ENCODE assay signal across 10 mouse cellular contexts in genomic region chr11:109441119-109441518, GRCm38 (mm10). TPM values are rescaled to one million over a fixed set of nuclear protein-coding genes. Genes with fewer than 3 reads are reported as not detected.
DNase-seq lines count a peak whose midpoint lies in the region; ATAC-seq and TF ChIP-seq lines count a peak whose summit lies in the region.
"Had no signal": no experiment of that assay in that cellular context is flagged by ENCODE, and none has a peak within 500 bp of the region (broad histone marks: within the 10 kb centered on the region; RNA-seq: fewer than 3 reads in every experiment).

No protein-coding gene starts in this region.

- peaks cover 24% of the 10 kb centered on the region for H3K36me3 ChIP-seq in forebrain, embryonic 14.5 days (ENCODE audit: control insufficient read depth, insufficient read depth, low read length)
- H3K36me3 ChIP-seq in forebrain, embryonic 15.5 days = peaks cover 22% of the 10 kb centered on the region
- peaks cover 17% of the 10 kb centered on the region for H3K36me3 ChIP-seq in neural tube, embryonic 15.5 days
- H3K36me3 ChIP-seq in lung, embryonic 14.5 days (ENCODE audit: insufficient read depth) = peaks cover 17% of the 10 kb centered on the region
- 0 out of 2 replicates have a peak, but pooled peaks cover 6% of the 10 kb centered on the region for H3K36me3 ChIP-seq in intestine, embryonic 15.5 days

- no peak overlapping the region for H3K27ac ChIP-seq in forebrain, embryonic 14.5 days (ENCODE audit: low read depth, low read length)
- no peak overlapping the region for H3K27ac ChIP-seq in forebrain, embryonic 15.5 days (replicated peaks)
- no peak overlapping the region for H3K27ac ChIP-seq in neural tube, embryonic 15.5 days (replicated peaks)
- H3K27ac ChIP-seq in cortical plate, adult 2 months (ENCODE audit: insufficient read depth, low read length) = no peak overlapping the region
- H3K27ac ChIP-seq in lung, embryonic 14.5 days (ENCODE audit: low read depth) = no peak overlapping the region
- H3K27ac ChIP-seq in intestine, embryonic 15.5 days = no peak overlapping the region
- H3K27ac ChIP-seq: limb, embryonic 15.5 days had no signal

- no peak overlapping the region for H3K9ac ChIP-seq in forebrain, embryonic 14.5 days (ENCODE audit: low read length)
- no peak overlapping the region for H3K9ac ChIP-seq in forebrain, embryonic 15.5 days (replicated peaks)
- H3K9ac ChIP-seq in neural tube, embryonic 15.5 days (replicated peaks) = no peak overlapping the region
- H3K9ac ChIP-seq in lung, embryonic 14.5 days = no peak overlapping the region
- H3K9ac ChIP-seq in intestine, embryonic 15.5 days = no peak overlapping the region

- no peak for TF ChIP-seq POLR2A in cortical plate, adult 2 months (IDR thresholded peaks at IDR 0.05; ENCODE audit: extremely low read depth, insufficient read depth, low read length)

- no peaks in the 10 kb centered on the region for H3K27me3 ChIP-seq in forebrain, embryonic 14.5 days (replicated peaks; ENCODE audit: control insufficient read depth, insufficient read depth, low read length)
- no peaks in the 10 kb centered on the region for H3K27me3 ChIP-seq in forebrain, embryonic 15.5 days
- no peaks in the 10 kb centered on the region for H3K27me3 ChIP-seq in neural tube, embryonic 15.5 days (replicated peaks)
- H3K27me3 ChIP-seq in lung, embryonic 14.5 days (ENCODE audit: insufficient read depth, low read length) = no peaks in the 10 kb centered on the region
- H3K27me3 ChIP-seq in intestine, embryonic 15.5 days (replicated peaks) = no peaks in the 10 kb centered on the region
- H3K27me3 ChIP-seq: limb, embryonic 15.5 days had no signal

- peak; percentile 40 for DNase-seq in forebrain, embryonic 14.5 days (ENCODE audit: low spot score)
- peak; percentile 35 for DNase-seq in neural tube, embryonic 10.5 days (ENCODE audit: extremely low spot score, low spot score)
- DNase-seq in lung, embryonic 14.5 days = peak; percentile 72
- peak; percentile 72 for DNase-seq in thymus, postnatal 14 days

- H3K9me3 ChIP-seq in forebrain, embryonic 14.5 days (replicated peaks; ENCODE audit: control insufficient read depth, low read length) = no peaks in the 10 kb centered on the region
- no peaks in the 10 kb centered on the region for H3K9me3 ChIP-seq in forebrain, embryonic 15.5 days
- H3K9me3 ChIP-seq in neural tube, embryonic 15.5 days (replicated peaks) = no peaks in the 10 kb centered on the region
- H3K9me3 ChIP-seq in lung, embryonic 14.5 days (ENCODE audit: low read depth, low read length) = no peaks in the 10 kb centered on the region
- no peaks in the 10 kb centered on the region for H3K9me3 ChIP-seq in intestine, embryonic 15.5 days
- H3K9me3 ChIP-seq: limb, embryonic 15.5 days had no signal

- no peak for ATAC-seq in forebrain, embryonic 14.5 days
- ATAC-seq in forebrain, embryonic 15.5 days (replicated peaks) = no peak
- no peak for ATAC-seq in neural tube, embryonic 15.5 days (ENCODE audit: low FRiP score)
- ATAC-seq in lung, embryonic 14.5 days (ENCODE audit: insufficient read depth) = no peak
- no peak for ATAC-seq in intestine, embryonic 15.5 days

- H3K4me3 ChIP-seq in forebrain, embryonic 14.5 days (ENCODE audit: low read depth, low read length) = no peak overlapping the region
- H3K4me3 ChIP-seq in forebrain, embryonic 15.5 days = no peak overlapping the region
- no peak overlapping the region for H3K4me3 ChIP-seq in neural tube, embryonic 15.5 days (replicated peaks)
- no peak overlapping the region for H3K4me3 ChIP-seq in cortical plate, adult 2 months (ENCODE audit: insufficient read depth, low read length)
- no peak overlapping the region for H3K4me3 ChIP-seq in lung, embryonic 14.5 days (ENCODE audit: low read depth, low read length)
- H3K4me3 ChIP-seq in intestine, embryonic 15.5 days (replicated peaks) = no peak overlapping the region

- H3K4me1 ChIP-seq in forebrain, embryonic 14.5 days (ENCODE audit: control insufficient read depth, insufficient read depth, low read length) = peaks cover 4% of the 10 kb centered on the region
- peaks cover 12% of the 10 kb centered on the region for H3K4me1 ChIP-seq in forebrain, embryonic 15.5 days
- H3K4me1 ChIP-seq in neural tube, embryonic 15.5 days = peaks cover 14% of the 10 kb centered on the region
- H3K4me1 ChIP-seq in cortical plate, adult 2 months (ENCODE audit: control insufficient read depth, insufficient read depth, low read length) = no peaks in the 10 kb centered on the region
- H3K4me1 ChIP-seq in lung, embryonic 14.5 days (ENCODE audit: insufficient read depth) = no peaks in the 10 kb centered on the region
- H3K4me1 ChIP-seq in intestine, embryonic 15.5 days (replicated peaks) = peaks cover 7% of the 10 kb centered on the region; the same call in 1 of the 2 replicates

- 54% methylated on average over 3 of the region's 3 CpGs for WGBS in forebrain, embryonic 14.5 days
- 54% methylated on average over 3 of the region's 3 CpGs for WGBS in forebrain, embryonic 15.5 days
- 57% methylated on average over 3 of the region's 3 CpGs for WGBS in neural tube, embryonic 15.5 days
- 57% methylated on average over 3 of the region's 3 CpGs for WGBS in lung, embryonic 14.5 days
- 64% methylated on average over 3 of the region's 3 CpGs for WGBS in intestine, embryonic 15.5 days

- no peak overlapping the region for H3K4me2 ChIP-seq in forebrain, embryonic 14.5 days (ENCODE audit: low read length)
- no peak overlapping the region for H3K4me2 ChIP-seq in forebrain, embryonic 15.5 days (replicated peaks)
- no peak overlapping the region for H3K4me2 ChIP-seq in neural tube, embryonic 15.5 days
- 0 out of 2 replicates have a peak overlapping the region, but pooled peaks have one; percentile 87 for H3K4me2 ChIP-seq in lung, embryonic 14.5 days
- no peak overlapping the region; the same call in 1 of the 2 replicates for H3K4me2 ChIP-seq in intestine, embryonic 15.5 days (replicated peaks)

- TF ChIP-seq CTCF in cortical plate, adult 2 months (IDR thresholded peaks at IDR 0.05; ENCODE audit: extremely low read depth, insufficient read depth, low read length) = peak; percentile 65
- TF ChIP-seq CTCF in lung, embryonic 14.5 days (IDR thresholded peaks at IDR 0.05; ENCODE audit: low read depth) = peak; percentile 74

RNA-seq across cellular contexts. Expression of gene Amz2, which starts 15.4 kb away (rescaled TPM):
- 78.0 and 79.6 TPM in 2 replicates for polyA plus RNA-seq in forebrain, embryonic 14.5 days (2014; fragmentation: Nextera tagmentation; extraction: Ambion mirVana)
- 67.3 and 72.6 TPM in 2 replicates for polyA plus RNA-seq in forebrain, embryonic 15.5 days (2015; fragmentation: Nextera tagmentation; extraction: Ambion mirVana)
- 50.1 and 50.7 TPM in 2 replicates for polyA plus RNA-seq in neural tube, embryonic 15.5 days (2015; fragmentation: Nextera tagmentation; extraction: Ambion mirVana)
- 59.5 and 65.9 TPM in 2 replicates for polyA plus RNA-seq in cortical plate, adult 2 months (2012; rRNA removed)
- polyA plus RNA-seq in lung, embryonic 14.5 days (2014; fragmentation: Nextera tagmentation; extraction: Ambion mirVana) = 41.5 and 45.6 TPM in 2 replicates
- polyA plus RNA-seq in intestine, embryonic 15.5 days (2015; fragmentation: Nextera tagmentation; extraction: Ambion mirVana) = 38.4 and 38.9 TPM in 2 replicates

RNA-seq across cellular contexts. Expression of gene 9930022D16Rik, which starts 27.4 kb away (rescaled TPM):
- polyA plus RNA-seq in forebrain, embryonic 14.5 days (2014; fragmentation: Nextera tagmentation; extraction: Ambion mirVana) = not detected in 2 replicates
- polyA plus RNA-seq in forebrain, embryonic 15.5 days (2015; fragmentation: Nextera tagmentation; extraction: Ambion mirVana) = not detected in 2 replicates
- polyA plus RNA-seq in neural tube, embryonic 15.5 days (2015; fragmentation: Nextera tagmentation; extraction: Ambion mirVana) = 0.05 TPM in 1 of 2 replicates, not detected in the other
- polyA plus RNA-seq in cortical plate, adult 2 months (2012; rRNA removed) = 0.04 and 0.06 TPM in 2 replicates
- not detected in 2 replicates for polyA plus RNA-seq in lung, embryonic 14.5 days (2014; fragmentation: Nextera tagmentation; extraction: Ambion mirVana)
- not detected in 2 replicates for polyA plus RNA-seq in intestine, embryonic 15.5 days (2015; fragmentation: Nextera tagmentation; extraction: Ambion mirVana)
- polyA plus RNA-seq: limb, embryonic 15.5 days; stomach, embryonic 16.5 days had no signal

RNA-seq across cellular contexts. Expression of gene Arsg, which starts 32.1 kb away (rescaled TPM):
- 5.1 and 6.2 TPM in 2 replicates for polyA plus RNA-seq in forebrain, embryonic 14.5 days (2014; fragmentation: Nextera tagmentation; extraction: Ambion mirVana)
- 4.0 and 6.0 TPM in 2 replicates for polyA plus RNA-seq in forebrain, embryonic 15.5 days (2015; fragmentation: Nextera tagmentation; extraction: Ambion mirVana)
- 2.8 and 3.2 TPM in 2 replicates for polyA plus RNA-seq in neural tube, embryonic 15.5 days (2015; fragmentation: Nextera tagmentation; extraction: Ambion mirVana)
- 23.2 and 26.8 TPM in 2 replicates for polyA plus RNA-seq in cortical plate, adult 2 months (2012; rRNA removed)
- polyA plus RNA-seq in lung, embryonic 14.5 days (2014; fragmentation: Nextera tagmentation; extraction: Ambion mirVana) = 2.8 and 5.3 TPM in 2 replicates
- 3.3 and 3.6 TPM in 2 replicates for polyA plus RNA-seq in intestine, embryonic 15.5 days (2015; fragmentation: Nextera tagmentation; extraction: Ambion mirVana)

RNA-seq across cellular contexts. Expression of gene Slc16a6, which starts 32.3 kb away (rescaled TPM):
- polyA plus RNA-seq in forebrain, embryonic 14.5 days (2014; fragmentation: Nextera tagmentation; extraction: Ambion mirVana) = 2.8 and 4.4 TPM in 2 replicates
- 3.7 and 5.1 TPM in 2 replicates for polyA plus RNA-seq in forebrain, embryonic 15.5 days (2015; fragmentation: Nextera tagmentation; extraction: Ambion mirVana)
- polyA plus RNA-seq in neural tube, embryonic 15.5 days (2015; fragmentation: Nextera tagmentation; extraction: Ambion mirVana) = 3.7 and 4.2 TPM in 2 replicates
- polyA plus RNA-seq in cortical plate, adult 2 months (2012; rRNA removed) = 7.2 and 7.8 TPM in 2 replicates
- polyA plus RNA-seq in lung, embryonic 14.5 days (2014; fragmentation: Nextera tagmentation; extraction: Ambion mirVana) = 5.4 and 5.9 TPM in 2 replicates
- 15.4 and 16.6 TPM in 2 replicates for polyA plus RNA-seq in intestine, embryonic 15.5 days (2015; fragmentation: Nextera tagmentation; extraction: Ambion mirVana)
